Mouse (Mus musculus) lung, postnatal 0 days (tissue): ENCODE data around the gene Slain1.

Experiments used
- CTCF ChIP-seq: IDR thresholded peaks from 2 replicates; pipeline ENCODE4 v1.5.1; 2016; ENCODE audit warnings: antibody characterized with exemption, mild to moderate bottlenecking
- EP300 ChIP-seq: IDR thresholded peaks from 2 replicates; pipeline ENCODE4 v1.6.1; 2016; ENCODE audit warnings: antibody characterized with exemption, mild to moderate bottlenecking, control low read depth

- TF ChIP-seq CTCF (no peak), EP300 (no peak)
Measured at GRCm38 (mm10) chr14:103754041-103754440, 104.0 kb downstream of the Slain1 start.
